Mouse (Mus musculus): ENCODE data around the gene Olfr59. TPM values are rescaled to one million over a fixed set of nuclear protein-coding genes. Genes with fewer than 3 reads are reported as not detected.

Olfr59 gene
- total RNA-seq (2021), result not detected
- long read RNA-seq, experiment 1, result 0 reads
- long read RNA-seq, experiment 2, result 0 reads

- DNase-seq, result no peak
Observed at GRCm38 (mm10) chr11:74283436-74283835, at the start of gene Olfr59. Gene Olfr59 (plus strand): TSS chr11:74283736.

GRCm38 (mm10) chr11:74241201-74241600 lies 42.3 kb upstream of the Olfr59 start:
- peak in 1 of 2 experiments; percentile 45 for DNase-seq

GRCm38 (mm10) chr11:74259508-74259907 lies 24.0 kb upstream of the Olfr59 start, which contains the start of gene Olfr406:
Gene Olfr406 (plus strand): TSS chr11:74259808.
- no peak for DNase-seq

- no peak for DNase-seq
Observed at GRCm38 (mm10) chr11:74287256-74287655, 3.7 kb downstream of the Olfr59 start.

GRCm38 (mm10) chr11:74326044-74326443 lies 42.5 kb downstream of the Olfr59 start:
- no peak for DNase-seq

GRCm38 (mm10) chr11:74328781-74329180 lies 45.2 kb downstream of the Olfr59 start:
- no peak for DNase-seq

GRCm38 (mm10) chr11:74337931-74338330 lies 54.4 kb downstream of the Olfr59 start, which contains the start of gene Olfr410:
Gene Olfr410 (minus strand): TSS chr11:74338031.
- no peak for DNase-seq

Other genes with a start within 250 kb of the Olfr59 start
- gene Olfr139, start 227.2 kb upstream of the Olfr59 start, total RNA-seq (2021), result not detected
- gene Olfr399, start 227.1 kb upstream of the Olfr59 start, total RNA-seq (2021), result not detected
- gene Zfp616, start 213.8 kb upstream of the Olfr59 start, total RNA-seq (2021), result not detected
- gene Olfr401, start 170.0 kb upstream of the Olfr59 start, total RNA-seq (2021), result not detected
- not detected for gene Olfr402, start 130.2 kb upstream of the Olfr59 start, total RNA-seq (2021)
- not detected for gene Olfr403, start 97.5 kb upstream of the Olfr59 start, total RNA-seq (2021)
- not detected for gene Olfr43, start 72.4 kb upstream of the Olfr59 start, total RNA-seq (2021)
- not detected for gene Olfr406, start 23.9 kb upstream of the Olfr59 start, total RNA-seq (2021)
- gene Olfr410, start 54.3 kb downstream of the Olfr59 start, total RNA-seq (2021), result not detected
- not detected for gene Olfr411, start 68.9 kb downstream of the Olfr59 start, total RNA-seq (2021)
- not detected for gene Olfr412, start 78.3 kb downstream of the Olfr59 start, total RNA-seq (2021)

Data from adrenal gland, postnatal 36 days (tissue).